Mouse (Mus musculus) limb, embryonic 14.5 days (tissue): ENCODE measurements at regions not wholly inside any gene's neighbourhood (a gene's known extent, or its start where the extent isn't known, plus 50 kb on each side); places are given as distances from the start of the nearest gene placed in this dataset.

Source experiments
- ATAC-seq: fragments of 200-750 bp; cut with Nextera tagmentation; 2 replicates; pipeline ENCODE4 v1.8.0; 2017; ENCODE audit warnings: low read depth, moderate number of reproducible peaks, moderate TSS enrichment; ENCODE audit not compliant: low FRiP score
- DNase-seq: peaks from one replicate; pipeline ENCODE4 v3.0.0-alpha.2; 2015; ENCODE audit warnings: low spot score
- H3K27ac ChIP-seq: fragments of 300-500 bp; sonication (generic); replicated peaks from 2 replicates; pipeline ENCODE4 v1.5.1; 2014; ENCODE audit warnings: low read depth, mild to moderate bottlenecking, low read length, moderate library complexity, mixed read lengths
- H3K27me3 ChIP-seq: fragments of 300-500 bp; sonication (generic); 2 replicates; pipeline ENCODE4 v1.6.1; 2014; ENCODE audit warnings: low read length, mixed read lengths; ENCODE audit not compliant: control insufficient read depth, insufficient read depth
- H3K36me3 ChIP-seq: fragments of 300-500 bp; sonication (generic); 2 replicates; pipeline ENCODE4 v1.6.1; 2014; ENCODE audit warnings: mild to moderate bottlenecking, low read length, moderate library complexity, mixed read lengths; ENCODE audit not compliant: control insufficient read depth, insufficient read depth
- H3K4me1 ChIP-seq: fragments of 300-500 bp; sonication (generic); 2 replicates; pipeline ENCODE4 v1.6.1; 2014; ENCODE audit warnings: antibody characterized with exemption, low read length, mixed read lengths; ENCODE audit not compliant: control insufficient read depth, insufficient read depth
- H3K4me2 ChIP-seq: fragments of 300-500 bp; sonication (generic); replicated peaks from 2 replicates; pipeline ENCODE4 v1.6.1; 2014; ENCODE audit warnings: low read depth, mild to moderate bottlenecking, low read length, moderate library complexity; ENCODE audit not compliant: severe bottlenecking
- H3K4me3 ChIP-seq: fragments of 300-500 bp; sonication (generic); replicated peaks from 2 replicates; pipeline ENCODE4 v1.5.1; 2014; ENCODE audit warnings: low read length
- H3K9ac ChIP-seq: fragments of 300-500 bp; sonication (generic); 2 replicates; pipeline ENCODE4 v1.6.1; 2014; ENCODE audit warnings: mild to moderate bottlenecking, low read depth, low read length, moderate library complexity; ENCODE audit not compliant: severe bottlenecking
- H3K9me3 ChIP-seq: fragments of 300-500 bp; sonication (generic); 2 replicates; pipeline ENCODE4 v1.6.1; 2016; ENCODE audit warnings: low read length; ENCODE audit not compliant: control insufficient read depth
- POLR2A ChIP-seq: fragments of 200-500 bp; IDR thresholded peaks from 2 replicates; pipeline ENCODE4 v1.8.0; 2012; ENCODE audit warnings: inconsistent platforms, mild to moderate bottlenecking, moderate library complexity, borderline replicate concordance; ENCODE audit not compliant: insufficient read depth, insufficient read length; ENCODE audit errors: extremely low read depth
- WGBS: fragments of 180-500 bp; shearing (Covaris S2); extraction: QIAGEN DNeasy Blood & Tissue Kit; methylation state at CpG from one replicate; pipeline ENCODE4 v1.1.7; 2014; 5-methylcytosine and 5-hydroxymethylcytosine counted together

DNA sequence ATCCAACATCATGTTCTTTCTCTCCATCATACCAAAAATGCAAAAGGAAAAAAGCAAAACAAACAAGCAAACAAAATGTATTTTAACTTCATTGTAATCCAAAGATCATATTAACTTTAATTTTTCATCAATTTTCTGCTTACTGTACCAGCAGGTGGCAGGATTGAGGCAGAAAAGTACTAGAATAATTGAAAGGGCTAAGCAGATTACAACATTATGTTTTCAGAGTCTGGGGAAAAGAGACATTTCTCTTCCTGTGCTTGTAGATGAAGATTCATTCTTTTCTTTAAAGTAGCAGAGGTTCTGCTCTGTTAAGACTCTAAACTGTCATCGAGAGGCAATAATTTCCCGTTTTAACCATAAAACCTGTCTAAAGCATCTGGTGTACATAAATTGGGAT, 394.7 kb upstream of the Slitrk6 start:
- DNase-seq, result peak; percentile 54
- ATAC-seq, result no peak
- Histone ChIP-seq H3K4me2 (no peak overlapping the region), H3K4me1 (no peaks in the 10 kb centered on the region), H3K27me3 (no peaks in the 10 kb centered on the region), H3K27ac (no peak overlapping the region), H3K9me3 (no peaks in the 10 kb centered on the region), H3K36me3 (no peaks in the 10 kb centered on the region), H3K4me3 (no peak overlapping the region), H3K9ac (no peak overlapping the region)
- WGBS, result 43% methylated on average over 2 of the region's 2 CpGs
- TF ChIP-seq POLR2A, result no peak

DNA sequence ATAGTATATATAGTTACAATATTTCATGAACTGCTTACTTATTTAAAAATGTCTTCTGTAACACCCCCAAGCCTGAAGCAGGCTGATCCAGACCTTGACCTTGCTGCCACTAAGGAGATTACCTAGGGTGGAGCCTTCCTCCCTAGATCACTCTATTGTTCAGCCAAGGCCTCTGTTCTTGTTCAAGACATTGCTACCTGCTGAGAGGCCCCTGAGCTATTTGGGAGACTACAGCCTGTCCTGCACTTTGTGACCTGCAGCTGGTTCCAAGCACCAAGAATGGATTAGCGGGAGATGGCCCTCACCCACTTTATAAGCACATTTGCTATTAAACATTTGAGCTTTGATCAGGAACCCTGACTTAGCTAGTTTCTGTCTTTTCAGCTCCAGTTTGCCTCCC, 361.7 kb upstream of the Slitrk6 start:
- ATAC-seq, result no peak

DNA sequence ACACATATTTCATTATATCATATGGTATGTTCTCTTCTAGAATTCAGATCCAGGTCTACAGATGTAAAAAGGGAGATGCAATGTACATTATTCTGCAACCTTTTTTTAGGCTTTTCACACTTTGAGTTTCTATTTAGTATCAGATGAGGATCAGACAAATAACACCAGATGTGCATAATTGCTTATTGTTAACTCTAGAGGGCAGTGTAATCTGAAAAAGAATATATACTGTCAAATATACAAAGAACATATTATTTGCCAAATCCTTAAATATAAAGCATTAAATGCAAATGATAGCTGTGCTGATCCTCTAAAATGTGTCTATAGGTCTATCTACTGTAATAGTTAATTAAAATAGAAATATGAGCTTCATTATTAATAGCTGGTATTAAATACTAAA, 348.6 kb upstream of the Slitrk6 start:
- DNase-seq (no peak), ATAC-seq (no peak)
- H3K9ac ChIP-seq, result no peak overlapping the region
- no peaks in the 10 kb centered on the region for H3K4me1 ChIP-seq
- H3K4me3 ChIP-seq, result no peak overlapping the region
- TF ChIP-seq POLR2A, result no peak
- H3K27ac ChIP-seq, result no peak overlapping the region
- H3K36me3 ChIP-seq, result no peaks in the 10 kb centered on the region
- no peaks in the 10 kb centered on the region for H3K27me3 ChIP-seq
- no peak overlapping the region for H3K4me2 ChIP-seq
- no peaks in the 10 kb centered on the region for H3K9me3 ChIP-seq

More for the DNA sequence above, 361.7 kb upstream of the Slitrk6 start:
- H3K9ac ChIP-seq, result no peak overlapping the region
- no peaks in the 10 kb centered on the region for H3K27me3 ChIP-seq
- H3K36me3 ChIP-seq, result no peaks in the 10 kb centered on the region
- no peak for TF ChIP-seq POLR2A
- no peak for DNase-seq
- H3K4me2 ChIP-seq, result no peak overlapping the region
- no peak overlapping the region for H3K4me3 ChIP-seq
- H3K27ac ChIP-seq, result no peak overlapping the region
- 96% methylated on average over 1 of the region's 1 CpGs for WGBS
- no peaks in the 10 kb centered on the region for H3K4me1 ChIP-seq
- H3K9me3 ChIP-seq, result no peaks in the 10 kb centered on the region

DNA sequence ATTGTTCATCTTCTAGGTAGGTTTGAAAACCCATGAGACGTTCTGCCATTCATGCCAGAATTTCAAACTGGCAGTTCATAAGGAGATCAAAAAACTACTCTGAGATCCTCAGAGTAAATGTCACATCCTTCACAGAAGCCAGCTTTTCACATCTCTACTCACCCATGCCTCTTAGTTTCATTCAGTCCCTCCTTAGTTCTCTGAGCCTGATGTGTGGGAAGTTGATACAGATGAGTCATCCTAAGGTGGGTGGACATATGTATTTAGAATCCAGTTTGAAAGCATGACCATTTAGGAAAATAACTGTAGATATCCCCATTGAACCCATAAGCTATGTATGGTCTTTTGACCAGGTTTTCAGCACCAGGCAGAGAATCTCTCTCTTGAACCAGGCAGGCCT, 345.3 kb upstream of the Slitrk6 start:
- no peak overlapping the region for H3K27ac ChIP-seq
- ATAC-seq (no peak), DNase-seq (no peak)
- no peak overlapping the region for H3K4me3 ChIP-seq
- H3K4me1 ChIP-seq, result no peaks in the 10 kb centered on the region
- no peaks in the 10 kb centered on the region for H3K9me3 ChIP-seq
- H3K27me3 ChIP-seq, result no peaks in the 10 kb centered on the region
- no peak for TF ChIP-seq POLR2A
- no peak overlapping the region for H3K4me2 ChIP-seq
- WGBS, result 88% methylated on average over 1 of the region's 1 CpGs
- H3K9ac ChIP-seq, result no peak overlapping the region
- H3K36me3 ChIP-seq, result no peaks in the 10 kb centered on the region

DNA sequence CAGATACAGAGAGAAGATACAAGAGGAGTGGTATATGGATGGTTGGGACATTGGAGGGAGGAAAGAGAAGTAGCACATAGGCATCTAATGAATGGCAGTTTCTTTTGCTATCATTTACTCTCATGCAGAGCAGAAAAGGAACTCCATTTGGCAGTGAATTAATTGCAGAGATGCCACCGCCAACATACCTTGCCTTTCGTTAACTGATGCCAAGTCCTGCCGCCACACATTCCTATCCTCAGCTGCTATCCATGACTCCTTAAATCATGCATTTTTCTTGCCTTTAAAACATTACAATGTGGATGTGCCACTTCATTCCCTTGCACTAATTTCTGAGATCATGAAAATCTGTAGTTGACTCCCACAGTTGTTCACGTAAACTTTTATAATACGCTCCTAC, 341.3 kb upstream of the Slitrk6 start:
- no peak overlapping the region for H3K9ac ChIP-seq
- WGBS, result 88% methylated on average over 5 of the region's 5 CpGs
- no peaks in the 10 kb centered on the region for H3K9me3 ChIP-seq
- no peaks in the 10 kb centered on the region for H3K36me3 ChIP-seq
- no peak overlapping the region for H3K4me2 ChIP-seq
- no peak overlapping the region for H3K4me3 ChIP-seq
- DNase-seq, result no peak
- no peaks in the 10 kb centered on the region for H3K4me1 ChIP-seq
- no peak for ATAC-seq
- no peak overlapping the region for H3K27ac ChIP-seq
- no peaks in the 10 kb centered on the region for H3K27me3 ChIP-seq
- TF ChIP-seq POLR2A, result no peak

DNA sequence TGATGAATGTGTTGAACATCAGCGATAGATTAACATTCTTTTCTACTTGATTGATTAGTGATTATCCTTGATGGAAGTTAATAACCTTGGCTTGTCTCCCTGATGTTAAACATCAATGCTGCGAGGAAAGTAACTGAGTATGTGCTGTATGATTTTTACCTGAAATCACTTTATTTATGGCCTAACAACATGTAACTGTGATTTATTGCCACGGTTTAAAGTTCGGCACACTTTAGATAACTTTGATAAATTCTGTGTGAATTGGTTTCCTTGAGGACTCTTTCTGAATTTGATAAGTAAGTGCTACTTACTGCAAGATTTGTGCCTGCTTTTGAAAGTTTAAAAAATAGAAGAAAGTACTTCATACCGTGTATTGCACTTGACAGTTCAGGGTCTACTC, 319.6 kb upstream of the Slitrk6 start:
- H3K4me2 ChIP-seq, result no peak overlapping the region
- no peak for TF ChIP-seq POLR2A
- H3K4me1 ChIP-seq, result no peaks in the 10 kb centered on the region
- no peaks in the 10 kb centered on the region for H3K27me3 ChIP-seq
- ATAC-seq, result no peak
- H3K9me3 ChIP-seq, result no peaks in the 10 kb centered on the region
- WGBS, result 78% methylated on average over 5 of the region's 5 CpGs
- H3K4me3 ChIP-seq, result no peak overlapping the region
- no peaks in the 10 kb centered on the region for H3K36me3 ChIP-seq
- H3K27ac ChIP-seq, result no peak overlapping the region
- H3K9ac ChIP-seq, result no peak overlapping the region
- DNase-seq, result no peak
